Mouse (Mus musculus): Measurements from ENCODE around the gene Esp8.
"Not testable (repeated sequence)": the region's sequence is repeated elsewhere in the genome, so short reads cannot be mapped to it uniquely, and the experiment has no call there.

Esp8 gene

DNA sequence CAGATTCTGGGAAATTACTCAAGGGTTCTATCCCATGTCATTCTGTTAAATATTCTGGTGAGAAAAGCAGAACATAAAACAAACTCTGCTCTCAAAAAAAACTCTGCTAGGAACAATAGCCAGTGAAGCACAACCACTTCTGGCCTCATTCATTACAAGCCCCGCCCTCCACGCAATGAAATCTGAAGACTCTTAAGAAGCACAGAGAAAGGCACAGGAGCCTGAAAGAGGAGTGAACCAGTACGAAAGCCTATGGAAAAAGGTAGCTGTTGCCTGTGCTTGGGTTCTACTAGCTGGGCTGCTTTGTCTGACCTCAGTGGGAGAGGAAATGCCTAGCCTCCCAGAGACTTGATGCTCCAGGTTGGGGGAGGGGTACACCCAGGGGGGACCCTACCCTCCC is at the start of gene Esp8:
Esp8 (plus strand) TSS at position 205 of the 400 bp plus-strand sequence.
- ATAC-seq (ENCODE audit: insufficient number of reproducible peaks, low FRiP score, low TSS enrichment): no peak

DNA sequence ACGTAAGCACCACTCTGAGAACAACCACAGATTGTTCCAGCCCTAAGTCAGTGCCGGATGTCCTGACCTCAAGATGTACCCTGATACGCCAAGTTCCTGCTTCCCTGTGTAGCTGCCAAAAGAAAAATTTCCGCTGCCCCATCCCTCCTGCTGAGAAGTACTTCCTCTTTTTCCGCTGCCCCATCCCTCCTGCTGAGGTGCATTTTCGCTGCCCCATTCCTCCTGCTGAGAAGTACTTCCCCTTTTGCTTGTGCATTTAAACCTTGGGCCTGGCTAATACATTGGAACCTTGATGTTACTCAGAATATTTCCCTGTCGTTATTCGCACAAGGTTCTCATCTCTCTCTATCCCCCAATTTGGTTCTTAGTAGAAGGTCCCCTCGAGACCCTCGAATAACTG is 36.3 kb upstream of the Esp8 start:
- ATAC-seq (ENCODE audit: insufficient number of reproducible peaks, low FRiP score, low TSS enrichment): not testable (repeated sequence)

DNA sequence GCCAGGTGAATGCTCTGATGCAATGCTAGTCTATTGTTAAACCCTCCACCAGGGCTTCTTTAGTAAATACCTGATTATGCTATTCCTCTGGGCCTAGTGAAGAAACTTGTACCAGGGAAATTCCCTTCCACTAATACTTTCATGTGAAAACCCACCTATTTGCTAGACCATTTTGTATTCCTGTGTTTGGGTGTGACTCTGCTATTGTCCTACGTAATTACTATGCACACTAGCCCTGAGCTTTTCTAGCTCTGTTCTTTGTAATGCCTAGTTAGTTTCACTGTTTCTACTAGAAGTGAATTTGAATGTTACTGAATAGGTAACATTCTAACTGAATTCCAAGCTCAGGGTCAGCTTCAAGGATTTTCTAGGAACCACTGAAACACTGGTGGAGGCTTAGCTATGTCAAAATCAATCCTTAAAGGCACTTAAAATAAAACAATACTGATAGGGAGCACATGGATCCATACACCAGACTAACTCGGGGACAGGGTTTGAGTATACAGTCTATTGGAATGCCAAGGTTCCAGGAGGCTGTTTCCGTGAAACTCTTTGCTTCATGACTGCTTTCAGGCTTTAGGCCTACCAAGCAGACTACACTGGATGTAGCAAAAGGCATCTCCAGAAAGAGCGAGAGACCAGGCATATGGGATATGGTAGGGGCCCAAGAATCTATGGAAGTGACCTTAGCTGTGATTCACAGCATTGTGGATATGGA is 24.2 kb upstream of the Esp8 start:
- not testable (repeated sequence) for ATAC-seq (ENCODE audit: insufficient number of reproducible peaks, low FRiP score, low TSS enrichment)

DNA sequence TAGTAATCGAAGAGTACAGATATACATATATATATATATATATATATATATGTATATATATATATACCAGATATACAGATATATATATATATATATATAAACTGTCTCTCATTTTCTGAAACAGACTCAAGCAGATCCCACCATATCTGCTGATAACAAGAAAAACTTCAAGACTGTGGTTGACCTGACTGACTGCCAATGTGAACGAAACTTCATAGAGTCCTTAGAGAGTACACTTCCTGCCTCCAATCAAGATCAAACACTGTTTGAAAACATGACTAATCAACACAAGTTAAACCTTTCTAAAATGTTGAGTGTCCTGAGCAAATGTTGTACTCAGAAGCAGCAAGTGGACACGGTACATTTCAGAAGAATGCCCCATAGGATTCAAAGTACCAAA is 10.0 kb downstream of the Esp8 start:
- ATAC-seq (ENCODE audit: insufficient number of reproducible peaks, low FRiP score, low TSS enrichment): no peak

DNA sequence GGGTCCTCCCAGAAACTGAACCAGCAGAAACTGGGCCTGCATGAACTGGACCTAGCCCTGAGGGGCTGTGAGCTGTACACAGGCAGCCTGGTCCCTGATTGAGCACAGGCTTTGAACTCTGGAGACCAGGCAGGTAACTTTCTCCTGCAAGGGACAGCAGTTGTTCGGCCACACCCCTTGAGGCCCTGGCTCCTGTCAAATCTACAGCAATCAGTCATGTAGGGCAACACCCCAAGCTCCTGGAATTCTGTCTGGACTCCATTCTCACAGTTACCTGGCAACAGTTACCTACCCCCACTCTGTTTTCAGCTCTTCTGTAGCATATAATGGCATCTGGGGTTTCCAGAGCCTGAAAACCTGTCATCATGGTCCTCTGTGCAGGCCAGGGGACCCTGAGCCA is 11.3 kb downstream of the Esp8 start:
- no peak for ATAC-seq (ENCODE audit: insufficient number of reproducible peaks, low FRiP score, low TSS enrichment)

DNA sequence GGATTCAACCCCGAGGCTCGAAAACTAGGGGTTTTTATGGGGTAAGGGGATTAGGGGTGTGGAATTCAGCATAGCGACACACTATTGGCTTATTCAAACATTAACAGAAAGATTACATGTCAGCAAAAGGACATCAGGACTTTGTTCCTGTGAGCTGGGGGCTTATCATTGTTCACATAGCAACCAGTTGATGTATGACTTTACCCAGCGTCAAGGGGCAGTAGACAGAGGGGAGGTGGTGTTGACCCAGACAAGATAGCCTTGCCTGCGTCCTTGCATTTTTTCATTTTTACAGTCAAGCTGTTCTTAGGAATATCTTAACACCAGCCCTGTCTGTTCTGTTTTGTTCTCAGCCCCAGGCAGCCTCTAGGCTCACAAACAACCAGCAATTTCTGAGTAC is 27.2 kb downstream of the Esp8 start:
- ATAC-seq (ENCODE audit: insufficient number of reproducible peaks, low FRiP score, low TSS enrichment): not testable (repeated sequence)

DNA sequence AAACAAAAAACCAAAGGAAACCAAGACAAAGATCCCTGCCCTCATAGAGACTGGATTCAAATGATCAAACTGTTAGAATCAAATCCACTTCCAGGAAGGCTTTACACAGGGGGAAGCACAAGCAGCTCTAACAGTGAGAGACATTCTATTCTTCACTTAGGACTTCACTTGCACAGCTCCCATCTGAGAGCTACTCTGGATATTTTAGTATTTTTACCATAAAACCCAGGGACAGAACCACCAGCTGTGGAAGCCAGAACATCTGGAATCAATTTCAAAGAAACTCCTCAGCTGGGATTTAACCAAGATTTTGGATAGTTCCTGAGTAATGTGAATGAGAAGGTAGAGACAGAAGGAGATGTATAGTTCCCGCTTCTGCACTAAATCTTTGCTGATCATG is 33.6 kb downstream of the Esp8 start:
- no peak for ATAC-seq (ENCODE audit: insufficient number of reproducible peaks, low FRiP score, low TSS enrichment)

DNA sequence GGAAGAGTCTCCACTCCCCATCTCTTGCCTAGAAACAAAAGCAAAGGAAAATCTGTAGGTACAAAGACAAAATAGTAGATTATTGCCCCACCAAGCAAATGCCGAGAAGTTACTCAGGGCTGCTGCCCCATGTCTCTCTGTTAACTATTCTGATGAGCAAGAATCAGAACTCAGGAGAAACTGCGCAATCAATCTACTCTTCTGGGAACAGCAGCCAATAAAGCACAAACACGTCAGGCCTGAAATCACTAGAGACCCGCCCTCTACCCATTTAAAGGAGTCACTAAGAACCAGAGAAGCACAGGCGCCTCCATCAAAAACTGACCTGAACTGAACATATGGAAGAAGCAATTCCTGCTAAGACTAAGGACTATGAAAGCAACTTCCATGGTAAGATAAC is 41.4 kb downstream of the Esp8 start, which contains the start of gene Esp6:
Esp6 (plus strand) TSS at position 301 of the 400 bp plus-strand sequence.
- ATAC-seq (ENCODE audit: insufficient number of reproducible peaks, low FRiP score, low TSS enrichment): no peak
